In the genomic region with DNA sequence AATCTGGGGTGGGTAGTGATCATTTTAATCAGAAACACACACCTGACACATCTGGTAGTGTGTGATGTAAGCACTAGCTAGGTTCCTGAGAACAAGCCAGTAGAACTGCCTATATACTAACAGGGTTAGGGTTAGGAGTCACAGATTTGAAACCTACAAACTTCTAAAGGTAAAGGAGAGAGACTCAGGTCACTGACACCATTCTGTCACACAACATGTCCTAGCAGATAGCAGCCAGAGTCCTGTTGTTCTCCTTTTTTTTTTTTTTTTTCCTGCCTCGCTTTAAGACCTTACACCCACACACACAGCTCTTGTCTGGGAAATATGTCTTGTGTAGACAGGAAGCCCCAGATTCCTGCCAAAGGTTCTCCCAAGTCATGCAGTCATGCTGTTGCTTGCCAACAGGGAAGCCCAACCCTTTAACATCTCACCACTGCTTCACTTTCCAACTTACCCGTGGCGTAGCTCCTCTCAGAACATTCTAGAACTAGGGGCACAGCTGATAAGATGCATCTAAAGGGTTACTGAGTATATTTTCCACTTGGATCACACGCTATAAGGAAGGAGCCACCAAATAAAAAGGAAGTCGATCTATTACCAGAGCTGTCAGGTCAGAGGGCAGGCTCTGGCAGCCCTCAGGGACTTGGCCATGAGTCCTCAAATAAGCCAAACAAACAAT, we compare ENCODE assay signal across 8 mouse cellular contexts. TPM values are rescaled to one million over a fixed set of nuclear protein-coding genes. Genes with fewer than 3 reads are reported as not detected.
A peak's percentile ranks its signal among the peaks of the same experiment; 100 is the strongest.
DNase-seq lines count a peak whose midpoint lies in the region; ATAC-seq and TF ChIP-seq lines count a peak whose summit lies in the region.

No protein-coding gene starts in this region.

- H3K4me1 ChIP-seq in forebrain, postnatal 0 days (ENCODE audit: insufficient read depth) = no peaks in the 10 kb centered on the region
- H3K4me1 ChIP-seq in forebrain, embryonic 12.5 days = peaks cover 5% of the 10 kb centered on the region; the same call in 1 of the 2 replicates
- H3K4me1 ChIP-seq in heart, postnatal 0 days (ENCODE audit: control insufficient read depth, insufficient read depth) = peaks cover 23% of the 10 kb centered on the region

- H3K36me3 ChIP-seq in forebrain, postnatal 0 days (ENCODE audit: insufficient read depth) = no peaks in the 10 kb centered on the region
- H3K36me3 ChIP-seq in forebrain, embryonic 12.5 days (replicated peaks) = no peaks in the 10 kb centered on the region
- no peaks in the 10 kb centered on the region for H3K36me3 ChIP-seq in heart, postnatal 0 days (replicated peaks; ENCODE audit: control insufficient read depth, insufficient read depth, low read length)

- H3K27ac ChIP-seq in forebrain, postnatal 0 days (ENCODE audit: low read depth, low read length) = no peak overlapping the region
- H3K27ac ChIP-seq in forebrain, embryonic 12.5 days = no peak overlapping the region
- H3K27ac ChIP-seq in heart, postnatal 0 days (ENCODE audit: low read depth) = peak overlapping the region; percentile 69

- 72% methylated on average over 5 of the region's 5 CpGs for WGBS in forebrain, postnatal 0 days
- WGBS in forebrain, embryonic 12.5 days = 84% methylated on average over 5 of the region's 5 CpGs
- WGBS in heart, postnatal 0 days = 17% methylated on average over 5 of the region's 5 CpGs

- H3K27me3 ChIP-seq in forebrain, postnatal 0 days (ENCODE audit: insufficient read depth, low read length) = no peaks in the 10 kb centered on the region
- H3K27me3 ChIP-seq in forebrain, embryonic 12.5 days = no peaks in the 10 kb centered on the region
- no peaks in the 10 kb centered on the region for H3K27me3 ChIP-seq in heart, postnatal 0 days (ENCODE audit: control insufficient read depth, insufficient read depth, low read length)

- H3K9ac ChIP-seq in forebrain, postnatal 0 days = no peak overlapping the region
- no peak overlapping the region for H3K9ac ChIP-seq in forebrain, embryonic 12.5 days
- H3K9ac ChIP-seq in heart, postnatal 0 days (replicated peaks; ENCODE audit: low read depth, low read length) = no peak overlapping the region

- 0 out of 2 replicates have a peak, but pooled peaks have one; percentile 14 for ATAC-seq in forebrain, postnatal 0 days
- ATAC-seq in forebrain, embryonic 12.5 days (ENCODE audit: low FRiP score) = no peak
- peak; percentile 95 for ATAC-seq in heart, postnatal 0 days (ENCODE audit: insufficient read depth, low read depth)
- ATAC-seq in megakaryocyte progenitor cell, adult 5-6 weeks (replicated peaks; ENCODE audit: poor library complexity) = no peak

- no peak for DNase-seq in forebrain, postnatal 0 days
- peak; percentile 51 to 60 for DNase-seq in adrenal gland, postnatal 36 days
- peak; percentile 86 for DNase-seq in heart, postnatal 0 days (ENCODE audit: low spot score)
- peak; percentile 79 for DNase-seq in lung, postnatal 25 days (ENCODE audit: low spot score)
- no peak for DNase-seq in thymus, postnatal 25 days
- DNase-seq in thymus, postnatal 14 days = no peak

- no peak overlapping the region for H3K4me2 ChIP-seq in forebrain, postnatal 0 days (ENCODE audit: low read depth)
- no peak overlapping the region for H3K4me2 ChIP-seq in forebrain, embryonic 12.5 days
- H3K4me2 ChIP-seq in heart, postnatal 0 days (ENCODE audit: low read depth, low read length) = peak overlapping the region; percentile 39

- no peaks in the 10 kb centered on the region for H3K9me3 ChIP-seq in forebrain, postnatal 0 days (ENCODE audit: low read length)
- no peaks in the 10 kb centered on the region for H3K9me3 ChIP-seq in forebrain, embryonic 12.5 days
- no peaks in the 10 kb centered on the region for H3K9me3 ChIP-seq in heart, postnatal 0 days (replicated peaks; ENCODE audit: control insufficient read depth, low read length)

- H3K4me3 ChIP-seq in forebrain, postnatal 0 days (ENCODE audit: low read depth, low read length) = no peak overlapping the region
- H3K4me3 ChIP-seq in forebrain, embryonic 12.5 days (replicated peaks) = no peak overlapping the region
- peak overlapping the region; percentile 14; the same call in 1 of the 2 replicates for H3K4me3 ChIP-seq in heart, postnatal 0 days (ENCODE audit: low read depth, low read length)

- TF ChIP-seq EP300 in heart, postnatal 0 days (IDR thresholded peaks at IDR 0.05; ENCODE audit: low read depth) = no peak

- no peak for TF ChIP-seq CTCF in forebrain, postnatal 0 days (IDR thresholded peaks at IDR 0.05; ENCODE audit: low read depth)
- no peak for TF ChIP-seq CTCF in heart, postnatal 0 days (IDR thresholded peaks at IDR 0.05; ENCODE audit: low read depth)

RNA-seq across cellular contexts. Expression of a gene that starts 45.8 kb away (rescaled TPM):
- 14.8 and 18.3 TPM in 2 replicates for total RNA-seq in forebrain, postnatal 0 days (2014; rRNA removed)
- 2.6 and 4.2 TPM in 2 replicates for polyA plus RNA-seq in forebrain, postnatal 0 days (2015; fragmentation: Nextera tagmentation; extraction: Ambion mirVana)
- polyA plus RNA-seq in forebrain, embryonic 12.5 days (2016; fragmentation: Nextera tagmentation; extraction: Ambion mirVana) = 19.4 and 19.8 TPM in 2 replicates
- 10 to 100 TPM; 10.1 to 11.8 TPM for total RNA-seq in adrenal gland, postnatal 36 days (2021)
- total RNA-seq in heart, postnatal 0 days (2014; rRNA removed; ENCODE audit: low replicate concordance) = 1.4 and 23.7 TPM in 2 replicates
- 2.3 TPM in 2 replicates for polyA plus RNA-seq in heart, postnatal 0 days (2015; fragmentation: Nextera tagmentation; extraction: Ambion mirVana)
- total RNA-seq in megakaryocyte progenitor cell, adult 5-6 weeks (2015) = 6.6 and 10.9 TPM in 2 replicates
- total RNA-seq in megakaryocyte progenitor cell, adult 5-6 weeks (2017) = 10.0 and 11.1 TPM in 2 replicates

Comparison
In these comparisons a context has a peak if more than half of its experiments do, and no peak if none do; other contexts are left out.
1. ATAC-seq: peak in forebrain, postnatal 0 days (single experiment) and heart, postnatal 0 days (single experiment); none in forebrain, embryonic 12.5 days (single experiment) and megakaryocyte progenitor cell, adult 5-6 weeks (single experiment).
2. DNase-seq: peak in adrenal gland, postnatal 36 days (2 of 2), heart, postnatal 0 days (single experiment) and lung, postnatal 25 days (single experiment); none in forebrain, postnatal 0 days (single experiment), thymus, postnatal 25 days (single experiment) and thymus, postnatal 14 days (single experiment).